Mouse (Mus musculus) granulocyte monocyte progenitor cell, adult 5-6 weeks (primary cell): ENCODE results near the gene Pigz. TPM values are rescaled to one million over a fixed set of nuclear protein-coding genes. Genes with fewer than 3 reads are reported as not detected.
"Not testable (repeated sequence)": the region's sequence is repeated elsewhere in the genome, so short reads cannot be mapped to it uniquely, and the experiment has no call there.

Experiments used
- ATAC-seq: replicated peaks from 2 replicates; pipeline ENCODE4 v1.8.0; 2016; ENCODE audit warnings: mild to moderate bottlenecking, moderate TSS enrichment, inconsistent platforms; ENCODE audit not compliant: poor library complexity, severe bottlenecking
- total RNA-seq, 2 experiments: library from RNA; stranded (forward) in 1 of 2; stranded (reverse) in 1 of 2; fragments of 200-712, 200-1000 nt in 1 of 2; fragments of >200 nt in 1 of 2; fragmentation: Nextera tagmentation in 1 of 2; gene quantifications; 2 replicates each; pipeline ENCODE4 v1.2.3; 2014 to 2017

The Pigz gene
- total RNA-seq, 2 experiments from 2014 or later = not detected

- no peak for ATAC-seq
Observed at GRCm38 (mm10) chr16:31927412-31927811, 6.2 kb upstream of the Pigz start.

- no peak for ATAC-seq
Observed at GRCm38 (mm10) chr16:31931330-31931729, 2.3 kb upstream of the Pigz start.

GRCm38 (mm10) chr16:31932255-31932654, 1.4 kb upstream of the Pigz start:
- ATAC-seq = no peak

GRCm38 (mm10) chr16:31932840-31933697, 582 bp upstream of the Pigz start:
- peak; percentile 77 for ATAC-seq

- no peak for ATAC-seq
Observed at GRCm38 (mm10) chr16:31934550-31935010, 929 bp downstream of the Pigz start.

GRCm38 (mm10) chr16:31935091-31935979, 1.7 kb downstream of the Pigz start:
- peak; percentile 61 for ATAC-seq

- ATAC-seq = no peak
Observed at GRCm38 (mm10) chr16:31936568-31936967, 2.9 kb downstream of the Pigz start.

GRCm38 (mm10) chr16:31938856-31939255, 5.2 kb downstream of the Pigz start:
- ATAC-seq = peak; percentile 39

GRCm38 (mm10) chr16:31940586-31940985, 6.9 kb downstream of the Pigz start:
- no peak for ATAC-seq

GRCm38 (mm10) chr16:31943980-31944379, 10.3 kb downstream of the Pigz start:
- ATAC-seq = peak; percentile 48

- no peak for ATAC-seq
Observed at GRCm38 (mm10) chr16:31944698-31945255, 11.1 kb downstream of the Pigz start.

GRCm38 (mm10) chr16:31945372-31945771, 11.7 kb downstream of the Pigz start:
- ATAC-seq = no peak

GRCm38 (mm10) chr16:31945986-31946385, 12.3 kb downstream of the Pigz start:
- ATAC-seq = not testable (repeated sequence)

GRCm38 (mm10) chr16:31947333-31947732, 13.7 kb downstream of the Pigz start:
- ATAC-seq = peak; percentile 58

- peak; percentile 3 for ATAC-seq
Observed at GRCm38 (mm10) chr16:31947901-31948316, 14.3 kb downstream of the Pigz start.

GRCm38 (mm10) chr16:31948345-31948774, 14.7 kb downstream of the Pigz start, which contains the start of the genes 0610012G03Rik and Ncbp2:
Gene 0610012G03Rik, minus strand, starts transcription at chr16:31948494.
Gene Ncbp2, plus strand, starts transcription at chr16:31948513.
- ATAC-seq = peak; percentile 90

GRCm38 (mm10) chr16:31963224-31963623, 29.6 kb downstream of the Pigz start:
- ATAC-seq = no peak

- ATAC-seq = no peak
Observed at GRCm38 (mm10) chr16:31975258-31975657, 41.6 kb downstream of the Pigz start.

GRCm38 (mm10) chr16:31979501-31979900, 45.9 kb downstream of the Pigz start:
- no peak for ATAC-seq

GRCm38 (mm10) chr16:31980946-31981345, 47.3 kb downstream of the Pigz start:
- no peak for ATAC-seq
